Mouse (Mus musculus) embryonic facial prominence, embryonic 12.5 days (tissue): ENCODE results near the gene Ptprr. TPM values are rescaled to one million over a fixed set of nuclear protein-coding genes. Genes with fewer than 3 reads are reported as not detected.

Experiments used
- ATAC-seq: fragments of 200-750 bp; cut with Nextera tagmentation; 2 replicates; pipeline ENCODE4 v1.8.0; 2017; ENCODE audit not compliant: insufficient number of reproducible peaks, insufficient read depth, low FRiP score, low TSS enrichment
- H3K27ac ChIP-seq: fragments of 300-500 bp; sonication (generic); 2 replicates; pipeline ENCODE4 v1.5.1; 2016; ENCODE audit warnings: mild to moderate bottlenecking
- H3K27me3 ChIP-seq: fragments of 300-500 bp; sonication (generic); 2 replicates; pipeline ENCODE4 v1.6.1; 2016; ENCODE audit warnings: mild to moderate bottlenecking, moderate library complexity
- H3K36me3 ChIP-seq: fragments of 300-500 bp; sonication (generic); 2 replicates; pipeline ENCODE4 v1.6.1; 2016; ENCODE audit warnings: mild to moderate bottlenecking
- H3K4me1 ChIP-seq: fragments of 300-500 bp; sonication (generic); 2 replicates; pipeline ENCODE4 v1.6.1; 2016
- H3K4me2 ChIP-seq: fragments of 300-500 bp; sonication (generic); replicated peaks from 2 replicates; pipeline ENCODE4 v1.6.1; 2016; ENCODE audit warnings: mild to moderate bottlenecking, moderate library complexity
- H3K4me3 ChIP-seq: fragments of 300-500 bp; sonication (generic); 2 replicates; pipeline ENCODE4 v1.5.1; 2016; ENCODE audit warnings: mild to moderate bottlenecking
- H3K9ac ChIP-seq: fragments of 300-500 bp; sonication (generic); 2 replicates; pipeline ENCODE4 v1.6.1; 2016; ENCODE audit warnings: mild to moderate bottlenecking, moderate library complexity
- H3K9me3 ChIP-seq: fragments of 300-500 bp; sonication (generic); 2 replicates; pipeline ENCODE4 v1.6.1; 2016; ENCODE audit warnings: mild to moderate bottlenecking, moderate library complexity
- WGBS: fragments of 180-500 bp; shearing (Covaris S2); methylation state at CpG from one replicate; pipeline ENCODE4 v1.1.7; 2016; 5-methylcytosine and 5-hydroxymethylcytosine counted together
- polyA plus RNA-seq: library from polyadenylated mRNA; unstranded; fragments of >200 nt; fragmentation: Nextera tagmentation; extraction: Ambion mirVana; gene quantifications from 2 replicates; pipeline ENCODE4 v1.2.1, GENCODE M21; 2016

Ptprr gene
- polyA plus RNA-seq, 1 experiment from 2014 or later = 5.9 TPM

- no peaks in the 10 kb centered on the region for H3K36me3 ChIP-seq
- no peak for ATAC-seq
- WGBS = 90% methylated on average over 8 of the region's 8 CpGs
- H3K27ac ChIP-seq = no peak overlapping the region
- no peak overlapping the region for H3K9ac ChIP-seq
- H3K4me3 ChIP-seq = no peak overlapping the region
- no peaks in the 10 kb centered on the region for H3K27me3 ChIP-seq
- H3K9me3 ChIP-seq = no peaks in the 10 kb centered on the region
- H3K4me1 ChIP-seq = 0 out of 2 replicates have a peak, but pooled peaks cover 3% of the 10 kb centered on the region
- H3K4me2 ChIP-seq = no peak overlapping the region
Measured at GRCm38 (mm10) chr10:116201542-116201941, 183.5 kb downstream of the Ptprr start.

GRCm38 (mm10) chr10:116205580-116206358 lies 187.8 kb downstream of the Ptprr start:
- Histone ChIP-seq H3K36me3 (no peaks in the 10 kb centered on the region), H3K9me3 (no peaks in the 10 kb centered on the region), H3K4me2 (no peak overlapping the region), H3K9ac (no peak overlapping the region), H3K27me3 (no peaks in the 10 kb centered on the region), H3K4me1 (peaks cover 7% of the 10 kb centered on the region; the same call in 1 of the 2 replicates), H3K27ac (no peak overlapping the region), H3K4me3 (no peak overlapping the region)
- WGBS = 61% methylated on average over 15 of the region's 15 CpGs
- ATAC-seq = no peak

- WGBS = 84% methylated on average over 11 of the region's 11 CpGs
- Histone ChIP-seq H3K36me3 (no peaks in the 10 kb centered on the region), H3K4me1 (peaks cover 7% of the 10 kb centered on the region; the same call in 1 of the 2 replicates), H3K4me2 (no peak overlapping the region), H3K9ac (no peak overlapping the region), H3K4me3 (no peak overlapping the region), H3K27ac (no peak overlapping the region), H3K27me3 (no peaks in the 10 kb centered on the region), H3K9me3 (no peaks in the 10 kb centered on the region)
- no peak for ATAC-seq
Measured at GRCm38 (mm10) chr10:116206449-116206848, 188.4 kb downstream of the Ptprr start.

- Histone ChIP-seq H3K9me3 (no peaks in the 10 kb centered on the region), H3K4me3 (no peak overlapping the region), H3K27me3 (no peaks in the 10 kb centered on the region), H3K27ac (no peak overlapping the region), H3K9ac (no peak overlapping the region), H3K4me1 (peaks cover 7% of the 10 kb centered on the region; the same call in 1 of the 2 replicates), H3K4me2 (peak overlapping the region; percentile 33), H3K36me3 (no peaks in the 10 kb centered on the region)
- WGBS = 20% methylated on average over 9 of the region's 9 CpGs
- ATAC-seq = no peak
Measured at GRCm38 (mm10) chr10:116207987-116208726, 190.1 kb downstream of the Ptprr start.

GRCm38 (mm10) chr10:116208727-116209115 lies 190.7 kb downstream of the Ptprr start:
- peak overlapping the region; percentile 33; the same call in 1 of the 2 replicates for H3K4me2 ChIP-seq
- 45% methylated on average over 9 of the region's 9 CpGs for whole genome bisulfite sequencing
- no peaks in the 10 kb centered on the region for H3K36me3 ChIP-seq
- no peak overlapping the region for H3K27ac ChIP-seq
- H3K4me3 ChIP-seq = no peak overlapping the region
- H3K9ac ChIP-seq = no peak overlapping the region
- no peaks in the 10 kb centered on the region for H3K27me3 ChIP-seq
- H3K9me3 ChIP-seq = no peaks in the 10 kb centered on the region
- peaks cover 7% of the 10 kb centered on the region; the same call in 1 of the 2 replicates for H3K4me1 ChIP-seq
- ATAC-seq = no peak

- H3K4me3 ChIP-seq = no peak overlapping the region
Measured at GRCm38 (mm10) chr10:116212127-116212526, 194.1 kb downstream of the Ptprr start.

GRCm38 (mm10) chr10:116220336-116221118 lies 202.5 kb downstream of the Ptprr start:
- H3K27ac ChIP-seq = no peak overlapping the region
- H3K4me1 ChIP-seq = no peaks in the 10 kb centered on the region
- H3K9me3 ChIP-seq = no peaks in the 10 kb centered on the region
- WGBS = 82% methylated on average over 12 of the region's 12 CpGs
- no peak overlapping the region for H3K4me2 ChIP-seq
- H3K27me3 ChIP-seq = no peaks in the 10 kb centered on the region
- ATAC-seq = no peak
- H3K4me3 ChIP-seq = no peak overlapping the region
- H3K9ac ChIP-seq = no peak overlapping the region
- no peaks in the 10 kb centered on the region for H3K36me3 ChIP-seq

More at GRCm38 (mm10) chr10:116212127-116212526, 194.1 kb downstream of the Ptprr start:
- H3K27ac ChIP-seq = no peak overlapping the region
- peaks cover 7% of the 10 kb centered on the region; the same call in 1 of the 2 replicates for H3K4me1 ChIP-seq
- ATAC-seq = no peak
- H3K9ac ChIP-seq = no peak overlapping the region
- 8% methylated on average over 3 of the region's 3 CpGs for WGBS
- no peaks in the 10 kb centered on the region for H3K36me3 ChIP-seq
- no peaks in the 10 kb centered on the region for H3K27me3 ChIP-seq
- H3K4me2 ChIP-seq = no peak overlapping the region
- H3K9me3 ChIP-seq = no peaks in the 10 kb centered on the region

- no peak overlapping the region for H3K4me3 ChIP-seq
- no peaks in the 10 kb centered on the region for H3K9me3 ChIP-seq
- no peak overlapping the region for H3K9ac ChIP-seq
- no peak overlapping the region for H3K27ac ChIP-seq
- H3K36me3 ChIP-seq = no peaks in the 10 kb centered on the region
- 46% methylated on average over 5 of the region's 5 CpGs for WGBS
- no peak overlapping the region for H3K4me2 ChIP-seq
- no peaks in the 10 kb centered on the region for H3K4me1 ChIP-seq
- ATAC-seq = no peak
- no peaks in the 10 kb centered on the region for H3K27me3 ChIP-seq
Measured at GRCm38 (mm10) chr10:116235299-116235698, 217.3 kb downstream of the Ptprr start.

- H3K27ac ChIP-seq = no peak overlapping the region
- no peaks in the 10 kb centered on the region for H3K27me3 ChIP-seq
- H3K36me3 ChIP-seq = no peaks in the 10 kb centered on the region
- no peak overlapping the region for H3K4me3 ChIP-seq
- no peak for ATAC-seq
- H3K9me3 ChIP-seq = no peaks in the 10 kb centered on the region
- WGBS = 81% methylated on average over 7 of the region's 7 CpGs
- no peak overlapping the region for H3K9ac ChIP-seq
- no peaks in the 10 kb centered on the region for H3K4me1 ChIP-seq
- no peak overlapping the region for H3K4me2 ChIP-seq
Measured at GRCm38 (mm10) chr10:116242200-116242599, 224.2 kb downstream of the Ptprr start.

GRCm38 (mm10) chr10:116243373-116243772 lies 225.4 kb downstream of the Ptprr start:
- Histone ChIP-seq H3K27me3 (no peaks in the 10 kb centered on the region), H3K4me2 (no peak overlapping the region), H3K9me3 (no peaks in the 10 kb centered on the region), H3K9ac (no peak overlapping the region), H3K36me3 (no peaks in the 10 kb centered on the region), H3K27ac (no peak overlapping the region), H3K4me3 (no peak overlapping the region), H3K4me1 (no peaks in the 10 kb centered on the region)
- 42% methylated on average over 7 of the region's 7 CpGs for WGBS
- no peak for ATAC-seq

- H3K27ac ChIP-seq = no peak overlapping the region
- H3K9me3 ChIP-seq = no peaks in the 10 kb centered on the region
- no peak overlapping the region for H3K4me2 ChIP-seq
- no peak overlapping the region for H3K9ac ChIP-seq
- ATAC-seq = no peak
- H3K36me3 ChIP-seq = no peaks in the 10 kb centered on the region
- WGBS = 75% methylated on average over 2 of the region's 2 CpGs
- H3K4me3 ChIP-seq = no peak overlapping the region
- no peaks in the 10 kb centered on the region for H3K27me3 ChIP-seq
- H3K4me1 ChIP-seq = no peaks in the 10 kb centered on the region
Measured at GRCm38 (mm10) chr10:116245632-116246031, 227.6 kb downstream of the Ptprr start.
